Mouse (Mus musculus): ENCODE measurements around the gene Tbx3.

DNA sequence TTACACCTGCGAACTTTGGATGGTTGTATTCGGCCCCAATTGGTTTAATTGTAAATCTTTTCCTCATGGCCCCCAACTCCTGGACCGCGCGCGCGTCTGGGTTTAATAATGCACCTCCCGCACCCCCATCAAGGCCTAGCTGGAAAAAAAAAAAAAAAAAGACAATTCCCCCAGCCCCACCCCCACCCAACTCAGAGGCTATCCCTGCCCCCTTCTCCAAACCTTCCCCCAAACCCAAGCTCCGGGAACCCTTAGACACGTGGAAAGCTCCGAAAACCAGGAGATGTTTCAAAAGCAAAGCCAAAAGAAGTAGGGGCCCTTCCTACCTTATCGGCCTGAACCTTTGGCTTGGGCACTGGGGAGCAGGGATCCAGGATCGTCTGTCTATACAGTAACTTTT lies 8.1 kb upstream of the Tbx3 start:
- TF ChIP-seq CTCF (IDR thresholded peaks at IDR 0.05; ENCODE audit: low read depth, low read length) (no peak), POLR2A (IDR thresholded peaks at IDR 0.05; ENCODE audit: insufficient read depth, low read length) (no peak), EP300 (IDR thresholded peaks at IDR 0.05; ENCODE audit: insufficient read depth, low read depth, low read length) (no peak)

All from ES-Bruce4 (cell line).